Mouse (Mus musculus): ENCODE data around the gene Tmem144. TPM values are rescaled to one million over a fixed set of nuclear protein-coding genes. Genes with fewer than 3 reads are reported as not detected.

Tmem144 gene
- total RNA-seq (2021): 1 to 10 TPM; 5.4 to 8.4 TPM

GRCm38 (mm10) chr3:79852654-79853166 lies at the start of gene Tmem144:
Gene Tmem144, minus strand, starts transcription at chr3:79852773.
- DNase-seq (ENCODE audit: extremely low spot score in 1 of 2, low spot score in 2 of 2): peak in 1 of 2 experiments; percentile 20
- intact Hi-C loops (cut with DNase I): loop anchor here (10.0 kb wide), 1 partner anchor 202 kb away; no protein-coding TSS in a partner anchor

GRCm38 (mm10) chr3:79901734-79902133 lies 49.2 kb upstream of the Tmem144 start:
- intact Hi-C loops (cut with DNase I): no loop called here
- no peak for DNase-seq (ENCODE audit: extremely low spot score in 1 of 2, low spot score in 2 of 2)

DNA sequence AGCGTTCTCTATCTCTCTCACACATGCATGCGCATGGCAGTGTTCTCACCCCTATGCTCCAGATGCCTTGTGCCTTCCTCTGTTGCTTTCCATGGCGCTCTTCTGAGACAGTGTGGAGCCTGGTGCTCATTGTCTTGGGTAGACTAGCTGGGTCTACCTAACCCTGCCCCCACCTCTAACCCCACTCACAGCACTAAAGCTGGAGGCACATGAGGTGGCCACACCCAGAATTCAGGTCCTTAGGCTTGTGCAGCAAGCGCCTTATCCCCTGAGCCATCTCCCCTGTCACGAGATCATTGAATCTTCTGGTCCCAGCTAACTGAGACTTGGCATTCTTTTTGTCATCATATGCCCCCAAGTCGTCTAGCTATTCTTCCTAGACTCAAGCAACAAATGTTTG lies 48.7 kb upstream of the Tmem144 start:
- intact Hi-C loops (cut with DNase I): no loop called here
- DNase-seq (ENCODE audit: extremely low spot score in 1 of 2, low spot score in 2 of 2): no peak

- intact Hi-C loops (cut with DNase I): no loop called here
- DNase-seq (ENCODE audit: extremely low spot score in 1 of 2, low spot score in 2 of 2): no peak
Observed at GRCm38 (mm10) chr3:79900502-79900901, 47.9 kb upstream of the Tmem144 start.

- DNase-seq (ENCODE audit: extremely low spot score in 1 of 2, low spot score in 2 of 2): no peak
- intact Hi-C loops (cut with DNase I): no loop called here
Observed at GRCm38 (mm10) chr3:79899906-79900305, 47.3 kb upstream of the Tmem144 start.

GRCm38 (mm10) chr3:79898514-79898913 lies 45.9 kb upstream of the Tmem144 start:
- intact Hi-C loops (cut with DNase I): no loop called here

DNA sequence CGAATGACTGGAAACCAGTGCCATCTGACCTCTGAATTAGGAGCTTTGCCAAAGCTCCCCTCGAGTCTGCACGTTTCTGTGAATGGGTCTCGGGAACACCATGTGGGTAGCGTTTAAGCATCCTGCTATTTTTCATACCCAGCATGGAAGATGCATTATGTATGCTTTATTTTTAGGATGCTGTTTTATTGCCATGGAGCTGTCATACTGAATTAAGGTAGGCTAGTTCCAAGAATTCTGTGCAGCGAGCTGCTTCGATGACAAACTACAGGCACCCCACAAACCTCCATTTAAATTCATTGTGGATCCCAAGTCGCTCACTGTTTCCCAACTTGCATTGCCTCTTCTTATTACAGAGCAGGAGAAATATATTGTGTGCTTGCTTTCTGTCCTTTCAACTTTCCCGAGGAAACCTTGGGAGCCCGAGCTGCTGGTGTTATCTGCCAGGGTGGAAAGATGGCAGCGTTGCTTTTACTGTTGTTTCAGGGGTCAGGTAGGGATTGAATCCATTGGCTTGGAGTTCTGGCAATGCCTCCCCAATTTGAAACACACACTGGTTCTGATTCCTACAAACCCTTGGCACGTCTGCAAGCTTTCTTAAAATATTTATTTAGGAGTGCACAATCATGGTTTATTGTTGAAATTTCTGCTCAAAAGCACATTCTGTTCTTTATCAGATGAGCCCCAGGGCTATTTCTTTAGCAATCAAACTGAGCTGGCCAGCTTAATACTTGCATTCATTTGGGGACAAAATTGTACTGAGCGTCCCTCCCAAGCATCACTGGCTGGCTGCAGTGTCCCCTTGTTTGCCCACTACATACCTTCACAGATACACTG lies 45.2 kb upstream of the Tmem144 start:
- intact Hi-C loops (cut with DNase I): no loop called here
- DNase-seq (ENCODE audit: extremely low spot score in 1 of 2, low spot score in 2 of 2): no peak

More at GRCm38 (mm10) chr3:79898514-79898913, 45.9 kb upstream of the Tmem144 start:
- DNase-seq (ENCODE audit: extremely low spot score in 1 of 2, low spot score in 2 of 2): no peak

DNA sequence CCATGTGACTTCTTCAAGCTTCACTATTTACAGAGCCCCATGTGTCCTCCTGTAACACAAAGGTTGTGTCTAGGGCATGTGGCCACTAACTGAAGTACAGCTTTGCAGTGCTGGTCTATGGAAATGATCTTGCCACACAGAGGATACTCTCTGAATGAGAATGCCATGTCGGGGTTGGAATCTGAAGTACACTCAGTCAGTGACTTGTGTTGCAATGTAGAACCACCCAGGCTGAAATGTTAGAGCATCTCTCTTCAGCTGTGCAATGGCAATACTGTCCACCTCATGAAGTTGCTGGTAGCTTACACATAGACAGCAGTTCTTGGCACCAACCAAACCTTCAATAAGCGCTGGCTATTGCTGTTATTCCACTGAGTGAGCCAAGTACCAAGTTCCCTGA lies 35.4 kb upstream of the Tmem144 start:
- intact Hi-C loops (cut with DNase I): loop anchor here (10.0 kb wide), 1 partner anchor 907 kb away; no protein-coding TSS in a partner anchor
- no peak for DNase-seq (ENCODE audit: extremely low spot score in 1 of 2, low spot score in 2 of 2)

DNA sequence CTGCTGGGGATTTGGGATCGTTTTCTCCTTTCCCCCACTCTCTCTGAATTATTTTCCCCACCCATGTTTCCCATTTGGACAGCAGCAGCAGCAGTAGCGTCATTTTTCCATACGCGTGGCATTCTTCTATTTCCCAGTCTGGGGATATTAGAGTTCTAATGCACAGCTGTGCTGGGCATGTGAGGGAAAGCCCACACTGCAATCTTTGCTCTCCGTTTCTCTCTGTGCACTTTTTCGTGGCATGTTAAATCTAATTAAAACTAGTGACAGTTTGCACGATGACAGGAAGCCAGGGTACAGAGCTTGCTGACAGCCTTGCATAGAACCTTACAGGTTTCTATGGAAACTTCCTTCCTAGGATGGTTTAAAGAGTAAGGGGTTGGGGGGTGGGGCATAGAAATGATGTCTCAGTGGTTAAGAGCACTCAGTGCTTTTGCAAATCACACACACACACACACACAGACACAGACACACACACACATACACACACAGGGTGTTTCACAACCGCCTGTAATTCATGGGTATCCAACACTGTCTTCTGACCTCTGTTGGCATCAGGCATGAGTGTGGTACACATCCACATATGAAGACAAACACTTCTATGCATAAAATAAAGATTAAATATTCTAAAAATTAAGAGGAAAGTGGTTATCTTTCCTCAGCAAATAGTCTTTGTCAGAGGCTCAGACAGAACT lies 34.7 kb upstream of the Tmem144 start:
- intact Hi-C loops (cut with DNase I): loop anchor here (10.0 kb wide), 1 partner anchor 907 kb away; no protein-coding TSS in a partner anchor
- no peak for DNase-seq (ENCODE audit: extremely low spot score in 1 of 2, low spot score in 2 of 2)

DNA sequence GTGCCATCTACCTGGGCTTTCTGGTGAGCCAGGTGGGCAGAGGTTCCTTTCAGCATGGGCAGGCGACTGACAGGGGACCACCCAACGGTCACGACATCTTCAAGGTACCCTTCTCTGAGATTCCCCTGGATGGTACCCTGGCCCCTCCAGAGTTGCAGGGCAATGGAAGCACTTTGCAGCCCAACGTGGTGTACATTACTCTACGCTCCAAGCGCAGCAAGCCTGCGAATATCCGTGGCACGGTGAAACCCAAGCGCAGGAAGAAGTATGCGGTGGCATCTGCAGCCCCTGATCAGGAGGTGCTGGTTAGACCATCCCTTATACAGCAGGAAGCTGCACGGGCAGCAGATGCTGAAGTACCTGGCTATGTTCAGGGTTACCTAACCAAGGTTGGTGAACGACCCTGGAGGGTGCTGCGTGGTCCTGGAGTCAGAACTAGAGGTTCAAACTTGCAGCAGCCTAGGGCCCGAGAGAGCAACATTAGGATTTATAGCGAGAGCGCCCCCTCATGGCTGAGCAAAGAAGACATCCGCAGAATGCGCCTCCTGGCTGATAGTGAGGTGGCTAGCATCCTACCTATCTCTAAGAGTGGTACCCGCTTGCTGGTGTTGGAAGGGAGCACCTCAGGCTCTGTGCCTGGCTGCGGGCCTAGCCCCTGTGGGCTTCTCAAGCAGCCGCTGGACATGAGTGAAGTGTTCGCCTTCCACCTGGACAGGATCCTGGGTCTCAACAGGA lies 34.0 kb upstream of the Tmem144 start:
- DNase-seq (ENCODE audit: extremely low spot score in 1 of 2, low spot score in 2 of 2): peak in 1 of 2 experiments; percentile 35
- intact Hi-C loops (cut with DNase I): loop anchor here (10.0 kb wide), 1 partner anchor 908 kb away; no protein-coding TSS in a partner anchor

GRCm38 (mm10) chr3:79885686-79886356 lies 33.2 kb upstream of the Tmem144 start:
- no peak for DNase-seq (ENCODE audit: extremely low spot score in 1 of 2, low spot score in 2 of 2)
- intact Hi-C loops (cut with DNase I): loop anchor here (2.0 to 10.0 kb wide), 2 partner anchors 173 to 909 kb away; no protein-coding TSS in a partner anchor

GRCm38 (mm10) chr3:79884761-79885189 lies 32.2 kb upstream of the Tmem144 start:
- DNase-seq (ENCODE audit: extremely low spot score in 1 of 2, low spot score in 2 of 2): peak; percentile 68 to 74
- intact Hi-C loops (cut with DNase I): loop anchor here (2.0 to 10.0 kb wide), 2 partner anchors 174 to 910 kb away; no protein-coding TSS in a partner anchor

DNA sequence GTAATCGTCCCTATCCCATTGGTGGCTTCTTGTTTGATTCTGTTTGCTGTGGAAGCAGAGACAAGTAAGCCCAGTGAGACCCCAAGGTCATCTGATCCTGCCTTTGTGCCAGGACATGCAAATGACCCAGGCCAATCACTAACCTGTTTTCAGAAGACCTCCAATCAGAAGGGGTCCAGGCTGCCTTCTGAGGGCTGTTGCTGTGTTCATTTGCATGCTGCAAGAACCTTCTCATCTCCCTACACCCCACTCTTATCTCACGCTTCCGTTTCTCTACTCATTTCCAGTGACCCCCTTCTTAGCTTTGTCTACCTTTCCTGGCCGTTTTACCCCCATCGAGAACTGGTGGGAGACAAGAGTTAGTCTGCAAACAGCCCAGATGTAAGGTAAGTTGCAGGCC lies 31.7 kb upstream of the Tmem144 start, which contains the start of gene Fam198b:
Gene Fam198b, plus strand, starts transcription at position 229 of the 400 bp plus-strand sequence.
- intact Hi-C loops (cut with DNase I): loop anchor here (2.0 to 10.0 kb wide), 2 partner anchors 174 to 910 kb away; no protein-coding TSS in a partner anchor
- no peak for DNase-seq (ENCODE audit: extremely low spot score in 1 of 2, low spot score in 2 of 2)

GRCm38 (mm10) chr3:79883092-79883491 lies 30.5 kb upstream of the Tmem144 start:
- intact Hi-C loops (cut with DNase I): loop anchor here (10.0 kb wide), 1 partner anchor 912 kb away; no protein-coding TSS in a partner anchor
- DNase-seq (ENCODE audit: extremely low spot score in 1 of 2, low spot score in 2 of 2): peak in 1 of 2 experiments; percentile 60

- DNase-seq (ENCODE audit: extremely low spot score in 1 of 2, low spot score in 2 of 2): no peak
- intact Hi-C loops (cut with DNase I): loop anchor here (10.0 kb wide), 1 partner anchor 913 kb away; no protein-coding TSS in a partner anchor
Observed at GRCm38 (mm10) chr3:79881645-79882044, 29.1 kb upstream of the Tmem144 start.

DNA sequence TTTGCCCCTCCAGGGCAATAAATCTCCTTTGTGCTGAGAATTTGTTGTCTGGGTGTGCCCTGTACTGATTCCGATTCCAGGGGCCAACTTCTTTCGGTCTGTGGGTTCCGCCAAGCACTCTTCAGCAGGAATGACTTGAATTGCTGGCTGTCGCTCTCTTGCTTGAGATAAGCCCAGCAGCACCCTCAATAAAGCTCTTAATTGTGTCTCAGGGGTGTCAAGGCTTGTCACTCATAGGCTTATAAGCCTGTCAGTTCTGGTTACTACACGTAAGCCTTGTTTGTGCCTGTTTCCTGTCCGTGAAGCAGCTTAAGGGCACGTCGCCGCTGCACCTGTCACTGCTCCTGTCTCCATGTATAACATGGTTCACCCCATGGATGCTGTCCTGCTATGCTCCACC lies 26.7 kb upstream of the Tmem144 start:
- intact Hi-C loops (cut with DNase I): no loop called here
- DNase-seq (ENCODE audit: extremely low spot score in 1 of 2, low spot score in 2 of 2): no peak

GRCm38 (mm10) chr3:79878350-79878749 lies 25.8 kb upstream of the Tmem144 start:
- intact Hi-C loops (cut with DNase I): no loop called here
- DNase-seq (ENCODE audit: extremely low spot score in 1 of 2, low spot score in 2 of 2): no peak

- DNase-seq (ENCODE audit: extremely low spot score in 1 of 2, low spot score in 2 of 2): no peak
- intact Hi-C loops (cut with DNase I): no loop called here
Observed at GRCm38 (mm10) chr3:79875471-79875870, 22.9 kb upstream of the Tmem144 start.

All from left cerebral cortex, postnatal 10 days (tissue).